Mouse (Mus musculus): Measurements from ENCODE around the gene Vmn1r67.

Vmn1r67 gene

GRCm38 (mm10) chr7:10443031-10443430, at the start of gene Vmn1r67:
TSS of gene Vmn1r67 (plus strand) at chr7:10443331.
- no peak for DNase-seq

- no peak for DNase-seq
These were observed 15.0 kb downstream of the Vmn1r67 start for GRCm38 (mm10) chr7:10458166-10458565.

- no peak for DNase-seq
These were observed 36.7 kb downstream of the Vmn1r67 start for GRCm38 (mm10) chr7:10479813-10480212.

GRCm38 (mm10) chr7:10480588-10481233, 37.6 kb downstream of the Vmn1r67 start:
- DNase-seq, result peak; percentile 29

- peak; percentile 70 for DNase-seq
These were observed 51.8 kb downstream of the Vmn1r67 start, which contains the start of gene Zik1 for GRCm38 (mm10) chr7:10494786-10495521. TSS of gene Zik1 (minus strand) at chr7:10495394.

- no peak for DNase-seq
These were observed 52.4 kb downstream of the Vmn1r67 start for GRCm38 (mm10) chr7:10495578-10495977.
